Mouse (Mus musculus) lung, postnatal 25 days (tissue): Measurements from ENCODE around the gene Ppt2.

Experiments used
- DNase-seq: peaks from one replicate; pipeline ENCODE4 v3.0.0; 2022; ENCODE audit warnings: low spot score

The Ppt2 gene

DNA sequence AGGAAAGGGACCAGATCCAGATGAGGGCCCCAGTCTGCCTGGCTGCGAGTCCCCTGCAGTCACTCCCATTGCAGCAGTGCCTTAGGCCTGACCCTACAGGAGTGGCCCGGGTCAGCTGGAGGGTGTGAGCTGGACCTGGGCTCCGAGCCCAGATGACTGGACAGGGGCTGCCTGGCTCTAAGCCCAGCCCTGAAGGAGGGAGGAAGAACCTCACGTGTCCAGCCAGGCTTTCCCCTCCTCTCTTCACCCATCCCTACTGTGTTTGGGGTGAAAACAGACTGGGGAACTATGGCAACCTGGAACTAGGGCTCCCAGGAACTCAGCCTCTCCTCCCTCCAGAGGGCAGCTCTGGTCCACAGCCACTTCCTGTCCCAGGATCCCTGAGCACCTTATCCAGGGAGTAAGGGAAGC is 27.3 kb upstream of the Ppt2 start:
- DNase-seq: peak; percentile 94

- DNase-seq: peak; percentile 79
These were observed 26.9 kb upstream of the Ppt2 start for GRCm38 (mm10) chr17:34655160-34655559.

- DNase-seq: no peak
These were observed 26.1 kb upstream of the Ppt2 start for GRCm38 (mm10) chr17:34654392-34654791.

DNA sequence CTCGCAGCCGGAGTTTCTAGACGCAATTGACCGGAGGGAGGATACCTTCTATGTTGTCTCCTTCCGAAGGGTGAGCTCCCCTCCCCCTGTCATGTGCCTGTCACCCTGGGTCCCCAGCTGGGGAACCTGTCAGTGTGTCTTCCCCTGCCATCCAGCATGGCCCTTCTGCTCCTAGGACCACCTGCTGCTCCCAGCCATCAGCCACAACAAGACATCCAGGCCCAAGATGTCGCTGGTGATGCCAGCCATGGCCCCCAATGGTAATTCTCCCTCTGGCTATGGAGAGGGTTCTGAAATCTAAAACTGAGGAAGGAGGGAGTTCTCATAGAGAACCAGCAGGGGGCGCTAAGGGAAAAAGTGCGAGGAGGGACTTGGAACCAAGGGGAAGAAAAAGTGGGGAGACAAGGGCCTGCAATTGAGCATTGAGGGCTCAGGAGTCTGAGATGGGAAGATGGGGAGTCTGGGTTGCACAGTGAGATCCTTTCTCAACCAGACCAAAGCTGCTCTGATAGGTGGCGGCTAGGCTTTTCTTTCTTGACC is 25.5 kb upstream of the Ppt2 start:
- DNase-seq: peak; percentile 72

GRCm38 (mm10) chr17:34652985-34653384 is 24.7 kb upstream of the Ppt2 start:
- DNase-seq: no peak

GRCm38 (mm10) chr17:34652546-34652945 is 24.2 kb upstream of the Ppt2 start:
- no peak for DNase-seq

- DNase-seq: no peak
These were observed 23.4 kb upstream of the Ppt2 start for GRCm38 (mm10) chr17:34651507-34652221.

DNA sequence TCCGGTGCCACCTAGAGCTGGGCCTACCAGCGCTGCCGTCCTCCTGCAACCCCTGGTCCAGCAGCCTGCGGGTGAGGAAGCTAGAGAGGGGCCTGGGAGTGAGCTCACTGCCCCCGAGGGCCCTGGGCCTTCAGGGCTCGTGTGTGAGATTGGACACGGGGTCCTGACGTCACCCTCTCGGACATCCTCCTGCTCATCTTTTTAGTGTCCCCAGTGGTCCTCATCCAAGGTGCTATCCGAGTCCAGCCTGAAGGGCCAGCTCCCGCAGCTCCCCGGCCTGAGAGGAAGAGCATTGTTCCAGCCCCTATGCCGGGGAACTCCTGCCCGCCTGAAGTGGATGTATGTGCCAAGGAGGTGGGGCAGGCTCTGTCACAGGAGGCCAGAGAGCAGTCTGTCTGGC is 22.5 kb upstream of the Ppt2 start:
- DNase-seq: no peak

GRCm38 (mm10) chr17:34649106-34649864 is 21.0 kb upstream of the Ppt2 start:
- no peak for DNase-seq

- no peak for DNase-seq
These were observed 20.0 kb upstream of the Ppt2 start for GRCm38 (mm10) chr17:34648141-34648890.

- DNase-seq: peak; percentile 99
These were observed 18.8 kb upstream of the Ppt2 start, which contains the start of gene Atf6b for GRCm38 (mm10) chr17:34646906-34647787. Gene Atf6b, plus strand, starts transcription at chr17:34647146.

GRCm38 (mm10) chr17:34645831-34646511 is 17.7 kb upstream of the Ppt2 start:
- DNase-seq: no peak

GRCm38 (mm10) chr17:34645256-34645829 is 17.0 kb upstream of the Ppt2 start:
- no peak for DNase-seq

GRCm38 (mm10) chr17:34644608-34645007 is 16.3 kb upstream of the Ppt2 start, which contains the start of gene Fkbpl:
Gene Fkbpl, plus strand, starts transcription at chr17:34644764.
- peak; percentile 98 for DNase-seq

DNA sequence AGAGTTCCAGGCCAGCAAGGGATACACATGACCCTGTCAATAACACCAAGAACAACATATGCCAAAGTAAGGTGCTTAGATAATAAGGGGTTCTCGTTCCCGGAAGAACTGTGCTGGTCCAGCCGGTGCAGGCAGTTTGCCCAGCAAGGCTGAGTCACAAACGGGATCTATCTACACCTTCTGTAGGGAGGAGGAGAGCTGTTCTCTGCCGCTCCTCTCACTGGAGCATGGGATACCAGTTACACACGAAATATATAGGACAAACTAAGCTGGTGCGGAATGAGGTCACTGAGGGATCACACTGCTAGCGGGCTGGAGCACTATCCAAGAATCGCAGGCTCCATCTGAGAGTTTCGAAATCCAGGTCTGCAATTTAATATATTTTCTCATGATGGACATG is 15.6 kb upstream of the Ppt2 start:
- no peak for DNase-seq

GRCm38 (mm10) chr17:34643379-34643778 is 15.1 kb upstream of the Ppt2 start:
- DNase-seq: no peak

DNA sequence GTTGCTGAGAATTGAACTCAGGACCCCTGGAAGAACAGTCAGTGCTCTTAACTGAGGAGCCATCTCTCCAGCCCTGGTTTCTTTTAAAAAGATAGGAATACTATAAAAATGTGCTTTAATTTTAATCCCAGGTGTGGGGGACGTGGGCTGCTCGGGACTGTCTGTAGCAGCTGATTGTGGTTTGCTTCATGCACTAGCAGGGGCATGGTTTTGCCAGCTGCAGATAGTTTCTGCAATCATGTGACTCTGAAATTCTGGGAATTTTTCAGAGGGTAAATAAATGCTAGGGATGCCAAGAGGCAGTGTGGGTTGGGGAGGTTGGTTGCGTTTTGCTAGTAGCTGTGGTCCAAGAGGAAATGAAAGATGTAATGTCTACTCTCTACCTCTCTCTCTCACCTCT is 13.6 kb upstream of the Ppt2 start:
- no peak for DNase-seq

DNA sequence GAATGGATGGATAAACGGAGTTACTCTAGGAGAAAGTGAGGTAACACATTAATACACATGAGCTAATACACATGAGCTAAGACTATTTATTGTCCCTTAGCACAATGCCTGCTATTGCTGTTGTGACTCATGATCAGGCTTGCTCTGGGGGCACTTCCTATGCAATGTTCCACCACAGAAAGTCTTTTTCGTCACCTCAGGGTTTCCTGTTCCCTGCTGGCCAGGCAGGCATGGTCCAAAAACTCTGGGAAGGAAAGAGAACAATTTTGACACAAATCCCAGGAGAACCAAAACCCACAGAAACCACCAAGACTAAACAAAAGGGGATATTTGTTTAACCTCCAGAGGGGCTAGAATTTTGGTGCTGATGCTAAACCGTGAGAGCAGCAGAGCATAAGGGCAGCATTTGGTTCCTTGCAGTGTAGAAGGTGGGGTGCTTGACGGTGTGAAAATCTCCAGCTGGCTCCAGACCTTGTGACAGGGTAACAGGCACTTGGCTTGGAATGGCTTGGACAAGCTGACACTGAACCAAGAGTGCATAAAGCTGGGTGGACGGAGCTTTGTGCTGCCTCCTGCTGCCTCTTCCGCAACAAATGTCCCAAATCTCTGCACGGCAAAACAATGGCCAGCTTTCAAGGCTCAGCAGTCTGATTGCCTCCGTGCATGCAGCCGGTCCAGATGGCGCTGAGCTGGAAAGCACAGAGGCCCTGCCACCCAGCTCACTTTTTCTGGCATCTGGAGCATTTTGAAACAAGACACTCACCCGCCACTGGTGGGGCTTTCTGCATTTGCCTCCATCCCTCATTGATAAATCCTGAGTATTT is 12.7 kb upstream of the Ppt2 start:
- DNase-seq: no peak

DNA sequence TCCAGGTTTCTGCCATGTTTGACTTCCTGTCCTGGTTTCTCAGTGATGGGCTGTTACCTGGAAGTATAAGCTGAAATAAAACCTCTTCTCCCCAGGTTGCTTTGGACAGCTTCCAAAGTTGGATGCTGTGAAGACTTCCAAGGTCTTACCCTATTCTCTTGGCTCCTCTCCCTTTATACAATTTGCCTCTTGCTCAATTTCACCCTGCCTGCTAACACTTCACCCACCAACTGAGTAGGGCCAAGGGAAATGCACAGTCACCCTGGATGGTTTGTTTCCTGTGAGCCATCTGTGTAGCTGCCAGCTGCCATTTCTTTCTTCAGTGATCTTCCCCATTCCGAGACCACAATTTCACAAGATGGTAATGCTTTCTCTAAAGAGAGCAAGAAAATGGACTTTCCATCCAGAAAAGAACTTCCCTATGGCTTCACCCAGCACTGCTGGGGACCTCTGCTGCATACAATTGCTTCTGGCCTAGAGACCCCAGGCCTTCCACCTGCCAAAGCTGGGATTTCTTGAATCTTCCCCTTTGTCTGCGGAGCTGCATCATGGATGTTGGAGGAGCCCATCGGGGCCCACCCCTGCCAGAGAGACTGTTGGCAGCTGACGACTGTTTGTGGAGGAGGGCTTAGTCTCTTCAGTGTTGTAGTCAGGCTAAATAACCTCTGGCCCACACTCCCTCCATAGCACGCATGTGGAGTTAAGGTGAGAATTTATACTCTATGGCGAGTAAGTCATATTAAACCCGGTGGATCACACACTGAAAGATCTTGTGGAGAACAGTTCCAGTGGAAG is 11.3 kb upstream of the Ppt2 start:
- no peak for DNase-seq
